Mouse (Mus musculus): ENCODE data around the gene Slc22a13. TPM values are rescaled to one million over a fixed set of nuclear protein-coding genes. Genes with fewer than 3 reads are reported as not detected.

Slc22a13 gene
- not detected for total RNA-seq (2023)

GRCm38 (mm10) chr9:119208998-119209397, at the start of gene Slc22a13:
Gene Slc22a13, minus strand, starts transcription at chr9:119209098.

DNA sequence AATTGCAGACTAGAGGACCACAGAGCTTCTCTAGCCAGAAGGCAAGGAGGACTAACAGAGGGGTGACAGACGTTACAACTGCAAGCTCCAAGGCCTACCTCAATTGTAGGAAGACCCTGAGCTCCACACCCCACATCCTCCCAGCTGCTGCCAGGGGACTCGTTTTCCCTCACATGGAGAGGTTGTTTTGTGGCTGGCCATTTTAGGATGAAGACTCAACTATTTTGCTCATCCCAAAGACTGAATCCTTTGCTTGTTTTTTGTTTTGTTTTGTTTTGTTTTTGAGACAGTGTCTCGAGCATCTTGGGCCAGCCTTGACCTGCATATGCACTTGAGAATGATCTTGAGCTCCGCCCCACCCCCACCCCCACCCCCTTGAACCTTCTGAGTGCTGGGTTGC, 50.0 kb downstream of the Slc22a13 start, which contains the start of gene Gm47289:
Gene Gm47289, plus strand, starts transcription at position 301 of the 400 bp plus-strand sequence.

DNA sequence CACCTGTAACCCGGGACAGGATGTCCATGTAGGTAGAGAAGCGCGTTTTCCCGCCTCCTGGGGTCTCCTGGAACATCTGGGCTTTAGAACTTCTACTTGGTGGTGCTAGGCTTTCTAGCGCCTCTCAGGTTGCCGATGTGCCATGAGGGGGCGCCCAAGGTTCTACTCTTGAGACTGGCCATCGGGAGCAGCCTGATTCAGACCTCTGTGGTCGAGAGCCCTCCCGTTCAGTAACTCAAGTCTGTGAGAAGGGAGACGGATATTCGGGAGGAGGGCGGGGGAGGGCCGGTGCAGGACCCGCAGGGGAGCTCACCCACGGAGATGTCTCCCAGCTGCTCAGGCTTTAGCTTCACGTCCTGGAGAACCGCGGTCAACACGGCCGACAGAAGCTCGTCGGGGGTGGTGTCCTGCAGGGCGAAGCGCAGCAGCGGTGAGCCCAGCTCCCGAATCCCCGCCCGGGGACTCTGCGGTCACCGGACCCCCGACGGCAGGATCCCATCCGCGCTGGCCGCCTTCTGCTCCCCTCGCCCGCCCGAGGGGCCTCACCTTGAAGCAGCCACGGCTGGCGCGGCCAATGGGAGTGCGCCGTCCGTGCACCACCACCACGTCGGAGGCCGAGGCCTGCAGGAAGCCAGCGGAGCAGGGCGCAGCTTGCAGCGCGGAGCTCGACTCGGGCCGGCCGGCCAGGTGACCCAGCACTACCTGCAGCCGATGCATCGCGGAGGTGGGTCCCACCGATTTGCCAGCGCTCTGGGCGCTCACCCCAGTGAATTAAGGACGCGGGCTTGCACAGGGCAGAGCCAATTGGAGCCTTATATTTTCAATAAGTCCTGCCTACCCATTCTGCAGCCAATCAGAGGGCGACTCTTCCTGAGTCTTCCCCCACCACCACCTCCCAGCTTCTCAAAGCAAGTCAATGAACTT, 52.4 kb downstream of the Slc22a13 start, which contains the start of gene Acaa1b:
Gene Acaa1b, minus strand, starts transcription at position 816 of the 924 bp plus-strand sequence.

Other genes starting within 250 kb of the Slc22a13 start
- 1.4 TPM for gene Vill, start 156.3 kb downstream of the Slc22a13 start, total RNA-seq (2023)
- gene Plcd1, start 115.6 kb downstream of the Slc22a13 start, total RNA-seq (2023), result 1.2 TPM
- not detected for gene Dlec1, start 106.6 kb downstream of the Slc22a13 start, total RNA-seq (2023)
- gene Acaa1b, start 52.0 kb downstream of the Slc22a13 start, total RNA-seq (2023), result 0.47 TPM
- not detected for gene Gm47289, start 49.9 kb downstream of the Slc22a13 start, total RNA-seq (2023)
- 43.8 TPM for gene Oxsr1, start 113.3 kb upstream of the Slc22a13 start, total RNA-seq (2023)
- gene Acaa1a, start 130.6 kb upstream of the Slc22a13 start, total RNA-seq (2023), result 55.5 TPM
- gene Myd88, start 132.3 kb upstream of the Slc22a13 start, total RNA-seq (2023), result 41.9 TPM
- 1.4 TPM for gene Xylb, start 148.3 kb upstream of the Slc22a13 start, total RNA-seq (2023)
- not detected for gene Slc22a14, start 156.5 kb upstream of the Slc22a13 start, total RNA-seq (2023)
- gene Acvr2b, start 193.0 kb upstream of the Slc22a13 start, total RNA-seq (2023), result 2.5 TPM
- gene Exog, start 235.8 kb upstream of the Slc22a13 start, total RNA-seq (2023), result 8.2 TPM